Mouse (Mus musculus) 3T3-L1 (cell line): ENCODE data around the gene Grm1.

Source experiments
- DNase-seq: peaks from one replicate; pipeline ENCODE4 v3.0.0-alpha.2; 2015; ENCODE audit warnings: low read depth, low spot score

Gene Grm1

GRCm38 (mm10) chr10:10733092-10733491, 349.1 kb downstream of the Grm1 start:
- no peak for DNase-seq

DNA sequence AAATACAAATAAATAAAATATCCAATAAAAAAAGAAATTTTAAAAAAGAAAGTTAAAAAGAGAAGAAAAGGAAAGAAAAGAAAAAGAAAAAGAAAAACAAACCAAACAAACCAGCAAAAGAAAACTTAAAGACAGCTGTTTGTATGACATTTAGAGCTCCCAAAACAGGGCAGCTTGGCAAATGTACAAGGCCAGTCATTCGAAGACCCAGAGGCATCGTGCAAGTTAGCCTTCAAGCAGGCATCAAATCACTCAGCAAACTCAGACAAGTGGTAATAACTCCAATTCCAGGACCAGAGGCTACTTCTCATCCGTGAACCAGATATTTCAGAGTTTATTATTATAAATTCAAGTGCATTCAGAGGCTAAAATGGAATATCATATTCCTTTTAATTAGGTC, 355.7 kb downstream of the Grm1 start:
- DNase-seq = no peak

DNA sequence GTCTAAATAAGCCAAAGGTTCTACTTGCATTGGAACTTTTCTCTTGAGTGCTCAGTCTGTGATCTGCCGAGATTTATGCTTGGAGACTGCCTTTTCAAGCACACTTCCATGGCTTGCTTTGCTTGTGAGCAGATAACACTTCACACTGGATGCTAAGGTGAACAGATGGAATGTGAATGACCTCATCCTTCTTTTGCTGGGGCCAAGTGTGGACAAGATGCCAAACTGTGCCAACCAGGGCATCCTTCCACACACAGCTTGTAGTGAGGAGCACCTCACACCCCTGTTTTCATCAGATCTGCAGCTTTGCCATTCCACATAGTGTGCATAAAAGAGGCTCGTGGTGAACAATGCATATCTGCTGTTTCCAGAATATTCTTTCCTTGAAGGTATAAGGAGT, 371.3 kb downstream of the Grm1 start:
- no peak for DNase-seq

GRCm38 (mm10) chr10:10710359-10710758, 371.8 kb downstream of the Grm1 start:
- DNase-seq = no peak

GRCm38 (mm10) chr10:10708031-10708430, 374.1 kb downstream of the Grm1 start:
- no peak for DNase-seq

DNA sequence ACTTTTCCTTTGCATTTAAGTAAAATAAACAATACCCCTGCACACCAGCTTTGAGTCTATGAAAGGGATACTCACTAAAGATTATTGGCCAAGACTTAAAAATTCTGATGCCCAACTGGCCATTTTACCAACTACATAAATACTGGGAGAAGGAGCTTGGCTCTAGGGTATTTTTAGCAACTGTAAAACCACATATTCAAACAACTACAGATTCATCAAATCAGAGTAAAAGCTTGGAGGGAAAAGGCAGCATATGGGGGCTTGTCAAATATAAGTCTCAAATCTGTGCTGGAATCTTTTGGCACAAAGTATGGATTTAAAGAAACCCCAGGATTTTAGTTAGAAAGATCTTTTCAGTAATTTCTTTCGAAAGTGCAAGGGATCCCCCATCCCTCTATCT, 380.8 kb downstream of the Grm1 start:
- no peak for DNase-seq

DNA sequence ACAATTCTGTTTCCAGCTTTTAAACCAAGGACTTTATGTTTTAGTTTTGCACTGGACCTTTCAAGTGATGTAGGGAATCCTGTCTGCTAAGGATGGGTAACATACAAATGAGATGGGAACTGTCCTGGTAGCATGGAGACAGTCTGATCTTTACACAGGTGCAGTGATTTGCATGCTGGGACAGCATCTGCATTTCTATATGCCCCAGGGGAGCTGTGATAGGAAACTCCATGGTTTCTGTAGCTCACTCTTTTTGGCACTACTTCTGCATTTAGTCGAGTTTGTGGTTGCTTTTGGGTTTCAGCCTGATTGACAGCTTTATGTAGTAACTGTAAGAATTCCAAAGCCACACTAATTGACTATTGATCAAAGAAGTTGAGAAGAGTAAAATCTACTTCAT, 381.3 kb downstream of the Grm1 start:
- DNase-seq = no peak

DNA sequence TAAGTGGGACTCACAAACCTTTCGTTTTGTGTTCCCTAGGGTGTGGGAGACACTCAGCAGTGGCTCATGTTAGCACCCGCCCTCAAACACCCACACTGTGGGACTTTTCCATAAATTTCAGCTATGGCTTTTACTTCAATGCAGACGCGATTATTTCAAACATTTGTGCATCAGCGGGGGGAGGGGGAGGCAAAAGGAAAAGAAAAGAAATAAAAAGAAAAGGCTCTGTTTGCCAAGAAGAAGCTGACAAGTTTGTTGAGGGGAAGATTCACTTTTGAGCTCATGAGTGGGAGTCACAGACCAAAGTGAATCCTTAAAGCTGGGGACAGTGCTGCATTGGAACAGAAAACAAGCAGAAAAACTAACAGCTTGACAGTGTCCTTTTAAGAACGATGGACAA, 384.7 kb downstream of the Grm1 start:
- no peak for DNase-seq

DNA sequence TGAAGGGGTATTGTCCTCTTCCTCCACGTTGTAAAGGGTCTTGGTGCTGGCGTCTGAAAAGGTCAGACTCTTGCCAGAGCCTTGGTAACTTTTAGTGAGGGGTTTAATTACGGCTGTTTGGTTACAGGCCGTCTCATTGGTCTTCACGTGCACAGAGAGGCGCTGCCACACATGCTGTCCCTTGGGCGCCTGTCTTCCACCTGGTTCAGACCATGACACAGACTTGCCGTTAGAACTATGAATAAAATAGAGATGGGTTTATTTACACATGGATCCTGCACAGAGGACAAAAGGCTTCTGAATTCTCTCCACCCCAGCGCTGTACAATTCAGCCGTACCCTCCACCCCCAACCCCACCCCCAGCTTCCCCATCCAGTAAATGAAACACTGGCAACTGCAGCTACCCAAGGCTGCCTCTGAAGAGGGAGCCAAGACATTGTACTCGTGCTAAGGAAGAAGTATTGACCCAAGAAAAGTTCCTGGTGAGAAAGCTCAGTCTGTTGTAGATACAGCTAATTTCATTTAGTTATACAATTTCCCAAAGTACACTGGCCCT, 392.4 kb downstream of the Grm1 start:
- no peak for DNase-seq

GRCm38 (mm10) chr10:10688907-10689667, 393.1 kb downstream of the Grm1 start:
- no peak for DNase-seq

DNA sequence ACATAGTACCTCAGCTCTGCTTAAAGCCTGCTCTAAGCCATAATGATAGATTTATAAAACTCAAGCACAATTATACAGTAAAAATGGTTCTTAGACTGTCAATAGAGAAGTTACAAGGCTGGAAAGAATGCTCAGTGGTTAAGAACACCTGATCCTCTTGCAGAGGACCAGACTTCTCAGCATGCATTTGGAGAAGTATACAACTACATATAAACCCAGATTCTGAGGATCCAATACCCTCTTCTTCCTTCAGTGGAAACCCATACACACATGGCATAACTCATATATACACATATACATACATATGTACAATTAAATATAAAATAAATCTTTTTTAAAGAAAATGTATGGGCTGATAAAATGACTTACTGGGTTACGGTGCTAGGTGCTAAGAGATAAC, 401.1 kb downstream of the Grm1 start, which contains the start of gene Gm10944:
Gene Gm10944, plus strand, starts transcription at position 301 of the 400 bp plus-strand sequence.
- DNase-seq = no peak

DNA sequence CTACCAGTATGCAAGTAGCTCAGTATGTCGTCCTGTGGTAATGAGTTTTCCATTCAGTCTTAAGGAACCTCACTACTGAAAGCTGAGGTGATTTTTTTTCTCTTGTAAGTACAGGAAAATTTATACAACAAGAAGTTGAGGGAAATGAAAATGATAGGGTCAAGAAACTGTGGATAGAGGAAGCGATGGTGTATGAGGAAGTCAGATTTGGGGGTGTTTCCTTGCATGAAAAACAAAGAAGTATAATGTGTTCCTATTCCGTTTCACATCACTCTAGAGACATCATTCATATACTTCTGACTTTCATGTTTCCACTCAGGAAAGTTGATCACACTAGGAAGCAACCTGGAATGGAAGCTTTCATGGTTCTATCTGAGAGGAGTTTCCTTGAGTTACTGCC, 422.2 kb downstream of the Grm1 start:
- no peak for DNase-seq

GRCm38 (mm10) chr10:10659161-10659560, 423.0 kb downstream of the Grm1 start:
- peak; percentile 33 for DNase-seq

GRCm38 (mm10) chr10:10656621-10657020, 425.5 kb downstream of the Grm1 start:
- no peak for DNase-seq

GRCm38 (mm10) chr10:10655991-10656390, 426.2 kb downstream of the Grm1 start:
- no peak for DNase-seq
